Mouse (Mus musculus) left cerebral cortex, postnatal 10 days (tissue): ENCODE data around the gene Hist1h2ao. TPM values are rescaled to one million over a fixed set of nuclear protein-coding genes. Genes with fewer than 3 reads are reported as not detected.

ENCODE experiments used
- microRNA-seq: library from miRNA; unstranded; fragments of <30 nt; microRNA quantifications from one replicate; pipeline ENCODE4 v1.2.0, GENCODE M21; 2022
- total RNA-seq, 2 experiments: library from RNA; stranded (reverse); gene quantifications; 2 replicates each; pipeline ENCODE4 v1.2.3; 2021

Hist1h2ao gene
- total RNA-seq, 2 experiments from 2014 or later = not detected

Small RNA genes lying within 50 kb of the gene (microRNA-seq; reads per million reads assigned to microRNA genes)
- not detected for gene Gm19658
- not detected for gene Gm44346
- not detected for gene Gm44466

Other genes with a start within 250 kb of the Hist1h2ao start
- not detected for gene Olfr1364, start 228.7 kb upstream of the Hist1h2ao start, total RNA-seq
- gene Olfr1362, start 196.4 kb upstream of the Hist1h2ao start, total RNA-seq = not detected
- gene Olfr11, start 167.9 kb upstream of the Hist1h2ao start, total RNA-seq = not detected
- gene Olfr1361, start 147.1 kb upstream of the Hist1h2ao start, total RNA-seq = not detected
- gene Olfr1360, start 133.1 kb upstream of the Hist1h2ao start, total RNA-seq = not detected
- not detected for gene Olfr1359, start 112.4 kb upstream of the Hist1h2ao start, total RNA-seq
- gene Hist1h2bl, start 94.3 kb upstream of the Hist1h2ao start, total RNA-seq = 10 to 100 TPM; 41.4 to 52.8 TPM
- gene Hist1h2ai, start 94.0 kb upstream of the Hist1h2ao start, total RNA-seq = 10 to 100 TPM; 68.4 to 76.2 TPM
- gene Hist1h3h, start 92.8 kb upstream of the Hist1h2ao start, total RNA-seq = 10 to 100 TPM; 69.3 to 80.8 TPM
- 10 to 100 TPM; 10.1 to 13.9 TPM for gene Hist1h2bm, start 88.4 kb upstream of the Hist1h2ao start, total RNA-seq
- 10 to 100 TPM; 13.5 to 16.2 TPM for gene Hist1h4j, start 75.4 kb upstream of the Hist1h2ao start, total RNA-seq
- gene Hist1h4k, start 60.0 kb upstream of the Hist1h2ao start, total RNA-seq = 100 to 1,000 TPM; 306 to 311 TPM
- 10 to 100 TPM; 23.0 to 24.1 TPM for gene Hist1h2ak, start 56.6 kb upstream of the Hist1h2ao start, total RNA-seq
- 10 to 100 TPM; 23.0 to 25.1 TPM for gene Hist1h2bn, start 56.3 kb upstream of the Hist1h2ao start, total RNA-seq
- gene Hist1h1b, start 29.8 kb upstream of the Hist1h2ao start, total RNA-seq = 10 to 100 TPM; 19.5 to 20.4 TPM
- gene Hist1h3i, start 27.1 kb upstream of the Hist1h2ao start, total RNA-seq = 10 to 100 TPM; 53.5 to 57.3 TPM
- gene Hist1h2an, start 23.2 kb upstream of the Hist1h2ao start, total RNA-seq = 1 to 10 TPM; 5.2 to 6.1 TPM
- gene Hist1h2bp, start 23.0 kb upstream of the Hist1h2ao start, total RNA-seq = 10 to 100 TPM; 16.5 to 17.0 TPM
- 10 to 100 TPM; 48.3 to 50.2 TPM for gene Hist1h2bq, start 268 bp upstream of the Hist1h2ao start, total RNA-seq
- 100 to 1,000 TPM; 180 to 194 TPM for gene Hist1h4m, start 1.3 kb downstream of the Hist1h2ao start, total RNA-seq
- gene Hist1h4n, start 21.7 kb downstream of the Hist1h2ao start, total RNA-seq = 10 to 100 TPM; 21.2 to 27.5 TPM
- gene Hist1h2ap, start 23.0 kb downstream of the Hist1h2ao start, total RNA-seq = 10 to 100 TPM; 66.4 to 75.9 TPM
- gene Hist1h2br, start 23.3 kb downstream of the Hist1h2ao start, total RNA-seq = 10 to 100 TPM; 47.5 to 49.6 TPM
- 1 to 10 TPM; 3.9 to 5.1 TPM for gene Zfp184, start 134.6 kb downstream of the Hist1h2ao start, total RNA-seq
- gene Pom121l2, start 170.7 kb downstream of the Hist1h2ao start, total RNA-seq = not detected
- gene Prss16, start 199.3 kb downstream of the Hist1h2ao start, total RNA-seq = under 1 TPM in 1 of 2 experiments, not detected in 1; 0.55 TPM
- gene Hist1h2ah, start 225.1 kb downstream of the Hist1h2ao start, total RNA-seq = 10 to 100 TPM; 37.9 to 54.9 TPM
- 10 to 100 TPM; 38.0 to 50.2 TPM for gene Hist1h2bk, start 225.4 kb downstream of the Hist1h2ao start, total RNA-seq
- 10 to 100 TPM; 45.9 to 47.6 TPM for gene Hist1h4i, start 230.9 kb downstream of the Hist1h2ao start, total RNA-seq
- 10 to 100 TPM; 26.2 to 28.0 TPM for gene Hist1h2ag, start 232.5 kb downstream of the Hist1h2ao start, total RNA-seq
- 10 to 100 TPM; 21.4 to 25.6 TPM for gene Hist1h2bj, start 232.7 kb downstream of the Hist1h2ao start, total RNA-seq